Mouse (Mus musculus): Measurements from ENCODE around the gene Slc5a8. TPM values are rescaled to one million over a fixed set of nuclear protein-coding genes. Genes with fewer than 3 reads are reported as not detected.

Slc5a8 gene
- total RNA-seq (2021), result under 1 TPM in 1 of 2 experiments, not detected in 1; 0.36 TPM
- long read RNA-seq, experiment 1, result 0 reads
- long read RNA-seq, experiment 2, result 0 reads

DNA sequence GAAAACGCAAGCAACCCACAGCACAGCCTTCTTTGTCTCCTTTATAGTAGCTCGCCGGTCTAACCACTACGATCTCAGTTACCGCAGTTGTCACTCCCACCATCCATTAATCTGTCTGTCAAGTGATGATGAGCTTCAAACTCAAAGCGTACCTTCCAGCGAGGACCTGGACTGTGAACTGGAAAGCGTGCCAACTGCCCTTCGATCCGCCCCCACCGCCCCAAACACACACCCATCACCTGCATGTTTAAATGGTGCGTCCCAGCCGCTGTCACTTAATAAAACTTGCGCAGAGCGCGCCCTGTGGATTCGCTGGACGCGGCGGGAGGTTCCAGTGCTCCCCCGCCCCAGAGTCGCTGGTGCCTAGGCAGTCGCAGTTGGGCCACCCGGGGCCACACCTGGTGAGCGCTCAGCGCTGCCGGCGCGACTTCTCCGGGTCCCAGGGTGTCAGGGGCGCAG is at the start of gene Slc5a8:
Gene Slc5a8, plus strand, starts transcription at position 361 of the 459 bp plus-strand sequence.
- DNase-seq, result no peak

DNA sequence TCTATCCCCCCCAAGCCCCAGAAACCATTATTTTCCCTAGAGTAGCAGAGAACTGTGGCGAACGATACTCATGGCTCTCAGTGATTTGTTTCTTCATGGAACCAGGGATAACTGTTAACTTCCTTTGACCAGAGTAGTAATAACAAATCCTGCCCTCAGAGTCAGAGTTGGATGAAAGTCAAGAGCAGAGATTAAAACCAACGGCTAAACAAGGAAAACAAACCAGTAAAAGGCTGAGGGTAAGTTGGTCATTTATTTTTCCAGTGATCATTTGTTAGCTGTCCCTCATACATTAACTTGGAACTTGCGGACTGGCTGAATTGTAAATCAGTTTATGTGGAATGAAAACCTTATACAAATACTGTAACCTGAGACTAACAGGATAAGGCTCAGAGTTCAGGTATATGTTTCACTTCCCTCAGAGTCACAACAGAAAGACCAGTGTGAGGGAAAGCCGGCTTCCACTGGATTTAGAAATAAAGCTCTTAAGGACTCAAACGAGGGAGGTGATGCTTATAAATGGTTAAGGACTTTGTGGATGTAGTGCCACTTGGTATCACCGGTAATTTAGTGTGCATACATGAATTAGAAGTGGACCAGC is 36.8 kb upstream of the Slc5a8 start:
- DNase-seq, result no peak

DNA sequence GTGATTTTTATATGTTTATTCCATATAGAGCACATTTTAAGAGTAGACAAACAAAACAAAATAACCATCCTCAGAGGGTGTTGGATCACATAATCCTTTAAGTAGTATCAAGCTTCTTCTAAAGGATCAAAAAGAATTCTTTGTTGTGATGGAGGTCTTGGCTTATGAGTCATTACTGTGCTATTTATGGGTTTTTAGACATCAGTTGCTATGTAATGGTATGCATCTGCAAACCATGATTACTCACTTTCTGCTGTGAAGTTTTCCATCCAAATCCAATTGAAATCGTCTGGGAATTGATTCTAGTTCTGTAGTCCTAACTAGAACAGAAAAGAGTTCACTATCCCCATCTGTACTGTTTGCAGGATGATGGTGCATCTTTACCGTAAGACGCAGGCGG is 35.8 kb upstream of the Slc5a8 start:
- DNase-seq, result no peak

DNA sequence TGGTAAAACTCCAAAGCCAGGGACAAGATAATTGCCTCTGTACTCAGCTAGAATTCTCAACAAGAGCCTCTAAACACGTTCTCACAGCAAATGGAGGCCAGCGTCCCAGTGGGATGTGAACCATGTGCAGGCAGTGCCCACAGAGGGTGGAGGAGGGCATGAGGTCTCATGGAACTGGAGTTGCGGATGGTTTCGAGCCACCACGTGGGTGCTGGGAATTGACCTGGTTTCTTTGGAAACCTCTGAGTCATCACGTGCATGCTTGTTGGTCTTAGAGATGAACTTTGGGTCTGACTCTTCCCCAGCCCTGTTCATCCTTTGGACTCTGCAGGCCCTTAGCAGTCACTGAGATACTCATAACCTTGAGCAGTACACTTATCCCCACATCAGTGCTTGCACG is 32.5 kb upstream of the Slc5a8 start:
- DNase-seq, result no peak

DNA sequence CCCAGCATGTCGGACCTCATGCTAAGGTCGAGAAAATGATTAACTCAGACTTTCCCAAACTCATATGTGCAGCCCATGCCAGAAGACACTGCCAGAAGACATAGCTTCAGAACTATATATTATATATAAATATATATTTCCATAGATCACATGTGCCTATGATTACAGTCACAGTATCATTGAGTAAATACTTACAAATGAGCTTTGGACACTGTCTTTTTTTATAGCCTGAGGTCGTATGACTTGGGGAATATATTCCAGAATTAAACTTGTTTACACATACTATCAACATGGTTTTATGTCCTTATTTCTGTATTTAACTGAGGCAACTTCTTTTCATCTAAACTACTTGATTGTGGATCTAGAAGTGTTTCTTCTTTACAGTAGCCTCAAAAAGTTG is 24.9 kb upstream of the Slc5a8 start:
- no peak for DNase-seq

DNA sequence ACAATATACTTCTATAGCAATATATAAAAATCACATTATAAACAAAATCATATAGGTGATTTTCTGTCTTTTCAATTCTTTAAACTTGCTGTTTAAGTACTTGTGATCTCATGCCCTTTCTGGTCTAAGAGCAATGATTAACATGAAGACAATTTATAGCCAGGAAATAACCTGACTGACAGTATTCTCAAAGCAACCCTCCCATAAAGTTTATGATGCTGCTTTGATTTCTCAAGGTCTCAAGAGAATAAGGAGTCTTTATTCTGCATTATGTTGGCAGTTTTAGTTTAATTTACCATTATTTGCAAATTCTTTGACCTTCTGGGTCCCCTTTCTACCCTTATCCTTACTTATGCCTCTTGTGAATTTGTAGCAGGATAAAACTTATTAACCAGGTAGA is 24.4 kb upstream of the Slc5a8 start:
- no peak for DNase-seq

DNA sequence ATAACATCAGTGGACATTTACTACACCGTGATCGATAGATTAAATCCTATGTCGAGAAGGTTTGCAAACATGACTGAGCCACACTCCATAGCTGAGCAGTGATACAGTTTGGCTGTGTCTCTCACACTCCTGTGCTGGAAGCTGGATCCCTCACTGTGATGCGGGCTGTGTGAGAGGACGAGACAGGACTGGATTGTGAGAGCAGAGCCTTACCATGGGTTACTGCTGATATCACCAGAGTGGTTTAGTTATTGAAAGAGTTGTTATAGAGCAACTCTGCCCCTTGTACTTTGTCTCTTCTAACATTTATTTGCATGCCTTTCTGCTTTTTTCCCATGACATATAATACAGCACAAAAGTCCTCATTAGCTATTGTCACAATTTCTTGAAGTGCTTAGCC is 23.5 kb upstream of the Slc5a8 start:
- DNase-seq, result no peak

DNA sequence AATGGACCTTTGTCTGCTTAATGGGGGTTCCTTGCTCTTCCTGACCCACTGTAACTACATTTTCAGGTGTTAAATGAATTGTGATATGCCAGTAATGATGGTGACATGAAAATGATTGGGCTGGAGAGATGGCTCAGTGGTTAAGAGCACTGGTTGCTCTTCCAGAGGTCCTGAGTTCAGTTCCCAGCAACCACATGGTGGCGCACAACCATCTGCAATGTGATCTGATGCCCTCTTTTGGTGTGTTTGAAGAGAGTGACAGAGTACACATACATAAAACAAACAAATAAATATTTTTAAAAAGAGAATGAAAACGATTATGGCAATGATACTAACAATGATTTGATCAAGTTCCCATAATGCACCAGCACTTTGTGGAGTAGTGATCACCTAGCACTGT is 19.8 kb upstream of the Slc5a8 start:
- DNase-seq, result no peak

DNA sequence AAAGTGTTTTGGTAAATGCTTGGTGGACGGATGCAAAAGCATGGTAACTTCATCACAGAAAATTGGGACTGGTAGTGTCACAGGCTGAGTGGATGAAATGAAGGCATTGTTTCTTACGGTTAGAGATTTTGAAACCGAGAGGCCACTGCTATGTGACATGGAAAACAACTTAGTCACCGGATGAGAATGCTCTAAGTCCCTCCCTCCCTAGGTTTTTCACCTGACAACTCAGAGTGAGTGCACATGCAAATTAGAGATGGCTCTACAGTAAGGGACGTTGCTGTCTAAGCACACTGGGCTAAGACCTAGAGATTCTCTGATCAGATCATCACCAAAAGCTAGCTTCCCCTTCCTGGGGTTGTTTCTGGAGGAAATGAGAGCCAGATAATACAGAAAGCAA is 10.9 kb upstream of the Slc5a8 start:
- DNase-seq, result no peak

DNA sequence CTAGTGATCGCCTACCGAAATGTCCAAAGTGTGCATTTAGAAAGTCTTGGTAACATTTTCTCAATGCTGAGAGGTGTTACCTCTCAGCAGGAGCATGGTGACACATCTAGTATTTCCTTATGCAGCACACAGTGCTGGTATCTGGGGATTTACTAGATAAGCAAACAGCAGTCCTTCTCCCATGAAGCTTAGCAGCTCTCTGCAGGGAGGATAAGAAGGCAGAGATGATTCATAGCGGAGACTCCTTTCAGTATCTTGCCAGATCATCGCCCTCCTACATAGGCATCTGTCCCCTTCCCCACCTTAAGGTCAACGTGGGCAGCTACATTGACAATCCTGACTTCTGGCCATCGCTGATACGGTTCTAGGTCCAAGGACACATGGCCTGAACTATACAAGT is 8.4 kb upstream of the Slc5a8 start:
- DNase-seq, result no peak

DNA sequence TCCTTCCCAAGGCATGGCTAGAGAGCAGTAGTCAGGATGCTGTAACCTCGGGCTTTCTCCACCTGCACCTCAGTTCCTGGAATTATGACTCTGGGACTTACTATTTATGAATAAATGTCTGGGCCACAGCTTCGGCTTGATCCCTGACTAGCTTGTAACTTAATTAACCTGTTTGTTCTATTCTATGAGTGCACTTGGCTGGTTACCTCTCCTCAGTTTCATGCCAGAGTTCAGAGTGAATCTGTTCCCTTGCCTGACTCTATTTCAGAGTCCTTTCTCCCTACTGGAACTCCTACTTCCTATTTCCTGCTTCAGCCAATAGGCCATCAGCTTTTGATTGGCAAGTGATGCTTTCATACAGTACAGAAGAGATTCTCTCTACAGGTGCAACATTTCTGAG is 2.1 kb upstream of the Slc5a8 start:
- no peak for DNase-seq

DNA sequence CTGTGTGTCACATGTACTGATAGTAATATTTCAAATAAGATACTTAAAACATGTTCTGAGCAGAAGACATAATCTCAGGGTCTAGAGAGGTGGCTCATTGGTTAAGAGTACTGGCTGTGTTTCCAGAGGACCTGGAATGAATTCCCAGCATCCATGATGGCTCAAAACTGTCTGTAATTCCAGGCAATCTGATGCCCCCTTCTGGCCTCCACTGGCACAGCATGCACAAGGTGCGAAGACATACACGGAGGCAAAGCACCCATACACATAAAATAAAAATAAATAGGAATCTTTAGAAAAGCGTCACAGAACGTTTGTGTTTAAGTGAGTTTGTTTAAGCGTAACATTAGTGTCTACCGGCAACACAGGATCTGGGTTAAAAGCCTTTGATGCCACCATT is 956 bp upstream of the Slc5a8 start:
- DNase-seq, result no peak

DNA sequence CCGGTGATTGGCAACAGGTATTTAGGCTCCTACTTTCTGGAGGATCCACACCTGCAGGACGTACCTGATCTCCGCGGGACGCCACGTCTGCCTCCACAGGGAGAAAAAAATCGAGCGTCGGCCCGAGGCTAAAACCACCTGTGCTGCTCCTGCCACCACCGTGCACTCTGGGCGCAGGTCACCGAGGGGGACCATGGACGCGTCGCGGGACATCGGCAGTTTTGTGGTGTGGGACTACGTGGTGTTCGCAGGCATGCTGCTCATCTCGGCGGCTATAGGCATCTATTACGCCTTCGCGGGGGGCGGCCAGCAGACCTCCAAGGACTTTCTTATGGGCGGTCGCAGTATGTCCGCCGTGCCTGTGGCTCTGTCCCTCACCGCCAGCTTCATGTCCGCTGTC is 322 bp downstream of the Slc5a8 start:
- DNase-seq, result no peak

DNA sequence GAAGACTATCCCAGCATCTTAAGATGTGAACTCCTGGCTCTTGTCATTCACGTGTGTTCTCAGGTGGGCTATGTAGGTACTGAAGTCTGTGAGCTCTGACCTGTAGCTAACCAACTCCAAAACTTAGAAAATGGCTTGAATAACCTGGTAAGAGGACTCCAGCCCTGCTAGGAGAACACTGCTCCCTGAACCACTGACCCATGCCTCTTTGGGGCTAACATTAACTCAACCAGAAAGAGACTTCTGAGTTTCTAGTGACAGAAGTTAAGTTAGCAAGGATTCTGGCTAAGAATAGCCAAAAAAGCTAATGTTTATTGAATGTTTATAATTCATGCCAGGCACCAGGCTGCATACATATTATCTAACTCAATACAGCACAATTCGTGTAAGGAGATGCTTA is 2.6 kb downstream of the Slc5a8 start:
- DNase-seq, result no peak

DNA sequence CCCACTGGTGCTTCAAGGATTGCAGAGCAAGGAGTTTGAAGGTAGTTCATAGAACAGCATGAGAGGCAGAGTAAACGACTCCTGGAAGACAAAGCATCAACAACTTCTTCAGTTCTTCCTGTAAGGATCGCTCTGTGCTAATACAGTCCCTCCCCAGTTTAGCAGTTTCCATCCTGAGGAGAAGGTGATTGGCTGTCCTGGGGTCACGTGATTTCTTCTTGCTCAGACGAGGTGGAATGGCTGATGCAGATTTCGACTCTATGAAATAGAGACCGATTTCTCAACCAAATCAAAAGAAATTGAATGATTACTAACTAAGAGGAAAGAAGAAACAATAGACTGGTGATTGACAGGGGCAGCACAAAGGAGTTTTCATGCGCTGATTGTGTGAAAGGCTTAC is 5.6 kb downstream of the Slc5a8 start:
- no peak for DNase-seq

DNA sequence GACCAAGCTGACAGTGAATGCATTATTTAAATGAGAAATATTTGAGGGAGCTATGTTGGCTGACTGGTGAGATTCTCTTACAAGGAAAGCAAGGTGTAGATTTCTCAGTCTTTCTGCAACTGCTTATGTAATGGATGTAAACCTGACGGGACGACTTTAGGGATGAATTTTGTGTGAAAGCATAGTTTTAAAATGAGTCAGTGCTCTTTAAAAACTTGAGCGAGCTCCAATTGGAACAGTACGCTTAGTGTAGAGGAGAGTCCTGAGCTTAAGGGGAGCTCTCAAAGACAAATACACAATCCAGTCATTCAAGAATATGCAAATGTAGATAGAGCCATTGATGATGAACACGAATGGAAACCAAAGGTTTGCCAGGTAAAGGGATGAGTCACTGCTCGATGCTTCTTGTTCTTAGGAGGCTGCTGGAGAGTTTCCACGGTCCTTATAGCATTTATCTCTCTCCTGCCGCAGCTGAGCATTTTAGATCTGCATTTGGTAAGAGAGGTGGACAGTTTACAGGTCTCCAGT is 6.8 kb downstream of the Slc5a8 start:
- no peak for DNase-seq

DNA sequence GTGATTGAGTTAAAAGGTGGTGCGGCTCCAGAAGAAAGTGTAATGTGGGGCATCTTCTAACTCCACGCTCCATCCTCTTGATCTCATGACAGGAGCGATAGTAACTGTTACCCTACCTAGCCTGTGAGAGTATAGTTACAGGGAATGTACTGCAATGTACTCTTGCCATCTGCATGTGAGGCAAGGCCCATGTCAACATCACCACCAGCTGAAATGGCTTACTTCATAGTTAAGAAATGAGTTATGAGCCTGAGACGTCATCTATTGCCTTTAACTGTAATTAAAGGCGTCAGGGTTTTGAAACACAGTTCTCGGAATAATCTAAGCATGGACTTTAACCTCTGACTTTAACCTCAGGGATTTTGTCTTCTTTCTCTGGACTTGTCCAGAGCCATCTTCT is 11.2 kb downstream of the Slc5a8 start:
- DNase-seq, result no peak

DNA sequence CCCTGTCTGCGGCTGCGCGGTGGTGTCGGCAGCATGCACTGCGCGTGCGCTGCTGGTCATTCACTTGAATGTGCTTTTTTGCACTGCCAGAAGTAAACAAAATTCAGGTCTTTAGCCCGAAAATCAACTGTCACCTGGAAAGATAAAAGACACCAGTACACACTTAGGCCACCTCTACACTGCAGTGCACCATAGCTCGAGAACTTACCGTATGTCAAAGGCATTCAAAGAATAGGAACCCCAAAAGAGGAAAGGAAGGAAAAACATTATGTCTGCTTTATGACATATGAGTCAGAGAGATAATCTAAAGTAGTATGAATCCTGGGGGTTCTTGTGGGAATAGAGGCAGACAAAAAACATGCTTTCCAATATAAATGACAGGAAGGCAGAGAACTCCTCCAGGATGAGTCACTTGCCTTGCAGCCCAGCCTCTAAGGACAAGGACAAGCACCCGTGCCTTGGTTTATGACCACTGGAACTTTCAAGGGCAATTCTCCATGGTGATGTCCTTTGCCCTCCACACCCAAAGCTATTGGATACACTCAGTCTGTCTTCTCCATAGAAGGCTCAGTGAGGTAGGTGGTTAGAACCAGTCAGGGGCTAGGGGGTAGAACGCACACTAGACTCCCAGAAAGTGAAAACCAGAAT is 64.0 kb downstream of the Slc5a8 start:
- DNase-seq, result no peak

DNA sequence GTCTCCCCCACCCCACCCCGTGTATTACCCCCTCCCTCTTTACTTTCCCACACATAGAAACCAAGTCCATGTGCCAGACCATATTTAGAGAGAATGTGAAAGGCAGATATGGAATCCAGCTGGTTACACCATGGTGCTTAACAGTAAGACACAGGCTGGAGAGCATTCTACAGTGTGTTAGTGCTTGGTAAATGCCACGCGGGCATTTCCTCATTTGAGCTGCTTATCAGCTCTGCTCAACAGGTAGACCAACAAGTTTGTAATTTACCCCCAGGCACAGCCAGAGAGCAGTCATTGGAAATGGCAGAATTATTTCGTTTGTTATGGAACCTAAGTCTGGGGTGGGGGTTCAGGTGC is 64.5 kb downstream of the Slc5a8 start:
- no peak for DNase-seq

DNA sequence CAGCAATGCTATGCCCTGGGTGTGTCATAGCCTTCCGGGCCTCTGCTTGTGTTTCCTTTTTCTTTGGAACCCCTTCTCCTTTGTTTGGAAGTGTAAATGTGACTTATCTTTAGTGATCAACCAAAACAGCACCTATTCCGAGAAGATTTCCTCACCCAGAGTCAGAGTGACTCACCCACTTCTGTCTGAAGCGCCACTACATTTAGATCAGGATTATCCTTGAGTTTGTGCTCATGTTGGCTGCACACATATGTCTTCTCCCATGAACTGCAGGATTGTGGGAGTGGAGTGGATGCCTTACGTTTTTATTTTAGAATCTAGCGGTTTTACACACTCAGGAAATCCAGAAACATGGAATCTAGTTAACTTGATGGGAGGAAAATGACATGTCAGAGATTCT is 75.0 kb downstream of the Slc5a8 start:
- DNase-seq, result no peak

DNA sequence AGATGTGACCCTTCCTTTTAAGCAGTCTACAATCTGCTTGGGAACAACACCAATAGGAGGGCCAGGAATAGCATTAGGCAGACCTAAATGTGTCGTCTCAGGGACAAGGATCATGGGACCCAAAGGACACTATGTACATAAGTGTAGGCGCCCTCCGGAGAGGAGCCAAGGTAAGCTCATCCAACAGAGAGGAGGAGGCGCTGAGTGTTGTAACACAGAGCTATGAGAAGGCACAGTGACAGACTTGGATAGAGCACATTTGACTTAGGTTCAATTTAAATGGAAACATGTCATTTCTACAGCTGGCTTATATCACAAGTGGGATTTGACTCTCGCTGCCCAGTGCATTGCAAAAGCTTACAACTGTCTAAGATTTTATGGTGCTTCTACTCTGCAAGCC is 82.8 kb downstream of the Slc5a8 start:
- DNase-seq, result peak; percentile 29 to 32

DNA sequence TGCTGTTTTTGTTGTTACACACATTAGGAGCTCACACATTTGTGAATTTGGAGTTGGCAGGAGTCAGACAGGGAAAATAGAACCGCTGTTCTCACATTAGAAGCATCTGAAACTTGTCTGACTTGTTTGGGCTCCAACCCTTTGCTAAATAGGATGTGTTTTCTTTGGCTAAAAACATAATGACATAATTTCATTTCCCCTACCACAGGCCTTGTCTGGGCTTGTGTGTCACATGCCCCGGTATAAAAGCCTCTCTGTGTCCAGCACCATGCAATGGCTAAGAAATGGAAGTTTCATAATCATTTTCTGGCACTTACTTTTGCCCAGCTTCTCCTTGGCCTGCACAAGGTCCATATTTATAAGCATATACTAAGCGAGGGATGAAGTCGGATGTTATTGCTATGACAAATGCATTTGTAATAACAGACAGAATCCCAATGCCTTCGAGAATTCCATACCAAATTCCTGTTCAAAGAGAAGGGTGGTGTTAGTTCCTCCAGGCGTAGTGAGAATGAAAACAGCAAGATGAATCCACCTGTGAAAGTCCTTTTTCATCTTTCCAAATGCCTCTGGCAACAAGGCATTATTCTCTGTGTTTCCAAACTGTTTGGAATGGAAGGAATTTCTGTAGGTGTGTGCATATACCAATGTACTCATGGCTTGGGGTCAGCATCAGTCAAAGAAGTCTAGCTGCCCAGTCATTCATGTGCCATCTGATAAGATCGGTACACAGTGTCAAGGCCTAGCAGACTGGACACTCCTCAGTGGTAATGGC is 85.3 kb downstream of the Slc5a8 start:
- peak; percentile 38 to 48 for DNase-seq

DNA sequence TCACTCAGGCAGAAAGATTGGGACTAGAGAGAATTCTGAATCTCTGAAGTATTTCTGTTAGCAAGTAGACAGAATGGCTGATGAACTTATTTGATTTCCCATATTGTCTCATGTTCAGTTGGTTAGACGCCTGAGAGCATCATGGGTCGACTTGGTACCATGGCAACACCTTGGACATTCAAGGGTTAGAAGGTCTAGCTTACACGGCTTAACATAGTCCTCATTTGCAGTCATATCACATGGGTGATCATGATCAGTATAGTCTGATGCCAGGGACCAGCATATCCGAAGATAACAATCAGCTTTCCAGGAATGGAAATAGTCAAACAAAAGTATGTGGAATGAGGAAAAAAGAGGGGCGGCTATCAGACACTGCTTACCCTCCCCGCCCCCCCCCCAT is 93.1 kb downstream of the Slc5a8 start:
- no peak for DNase-seq
